Mouse (Mus musculus) adrenal gland, postnatal 14 days (tissue): ENCODE measurements around the gene Sccpdh. TPM values are rescaled to one million over a fixed set of nuclear protein-coding genes. Genes with fewer than 3 reads are reported as not detected.
"Not testable (repeated sequence)": the region's sequence is repeated elsewhere in the genome, so short reads cannot be mapped to it uniquely, and the experiment has no call there.

ENCODE experiments used
- DNase-seq: peaks from one replicate; pipeline ENCODE4 v3.0.0; 2021; ENCODE audit warnings: mixed read lengths
- long read RNA-seq, 2 experiments: library from polyadenylated mRNA; stranded (forward); transcript quantifications; one replicate each; pipeline ENCODE4 v2.0.0; 2021
- total RNA-seq: library from RNA; stranded (reverse); gene quantifications from 2 replicates; pipeline ENCODE4 v1.2.3, GENCODE M21; 2021

Sccpdh gene
- total RNA-seq, result 29.0 and 33.3 TPM in 2 replicates
- long read RNA-seq, experiment 1, transcript Sccpdh-201 (12 exons, 1,948 nt), result major isoform, 60 of 66 reads
- long read RNA-seq, experiment 1, partial matches to known transcripts, result 1 of 66 reads
- long read RNA-seq, experiment 1, other reads (novel, unspliced or antisense), result 5 of 66 reads
- long read RNA-seq, experiment 2, transcript Sccpdh-201 (12 exons, 1,948 nt), result major isoform, 31 of 35 reads
- long read RNA-seq, experiment 2, partial matches to known transcripts, result 4 of 35 reads
- long read RNA-seq, experiment 2, other reads (novel, unspliced or antisense), result 0 of 35 reads

DNA sequence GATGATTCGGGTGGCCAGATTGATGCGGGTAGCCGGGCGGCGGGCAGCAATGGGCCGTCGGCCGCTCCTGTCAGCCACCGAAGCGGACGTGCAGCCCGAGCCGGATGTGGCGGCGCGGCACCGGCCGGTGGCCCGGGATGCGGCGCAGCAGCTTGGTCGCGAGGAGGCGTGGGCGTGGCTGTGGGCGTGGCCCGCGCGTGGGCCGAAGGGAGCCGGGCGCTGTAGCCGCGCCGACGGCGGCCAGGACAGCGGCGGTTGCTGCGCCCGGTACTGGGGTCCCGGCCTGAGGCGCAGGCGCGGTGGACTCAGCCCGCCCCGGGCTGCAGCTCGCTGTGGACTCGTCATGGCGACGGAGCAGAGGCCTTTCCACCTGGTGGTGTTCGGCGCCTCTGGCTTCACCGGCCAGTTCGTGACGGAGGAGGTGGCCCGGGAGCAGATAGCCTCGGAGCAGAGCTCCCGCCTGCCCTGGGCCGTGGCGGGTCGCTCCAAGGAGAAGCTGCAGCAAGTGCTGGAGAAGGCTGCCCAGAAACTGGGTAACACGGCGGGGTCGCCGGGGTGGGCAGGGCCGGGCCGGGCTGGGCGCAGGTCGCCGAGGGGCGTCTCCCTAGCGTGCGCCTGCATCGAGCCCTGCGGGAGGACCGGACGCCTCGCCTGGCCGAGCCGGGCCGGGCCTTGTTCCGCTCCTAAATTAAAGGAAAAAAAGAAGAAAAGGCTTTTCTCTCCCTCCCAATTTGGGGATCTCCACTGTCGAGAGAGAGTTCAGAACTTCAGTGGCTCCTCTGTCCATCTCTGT, at the start of gene Sccpdh:
Gene Sccpdh, plus strand, starts transcription at position 198 of the 793 bp plus-strand sequence.
- peak; percentile 95 for DNase-seq

- no peak for DNase-seq
These were observed 45.3 kb upstream of the Sccpdh start for GRCm38 (mm10) chr1:179622665-179623064.

- peak; percentile 61 for DNase-seq
These were observed 44.4 kb upstream of the Sccpdh start for GRCm38 (mm10) chr1:179623657-179624056.

DNA sequence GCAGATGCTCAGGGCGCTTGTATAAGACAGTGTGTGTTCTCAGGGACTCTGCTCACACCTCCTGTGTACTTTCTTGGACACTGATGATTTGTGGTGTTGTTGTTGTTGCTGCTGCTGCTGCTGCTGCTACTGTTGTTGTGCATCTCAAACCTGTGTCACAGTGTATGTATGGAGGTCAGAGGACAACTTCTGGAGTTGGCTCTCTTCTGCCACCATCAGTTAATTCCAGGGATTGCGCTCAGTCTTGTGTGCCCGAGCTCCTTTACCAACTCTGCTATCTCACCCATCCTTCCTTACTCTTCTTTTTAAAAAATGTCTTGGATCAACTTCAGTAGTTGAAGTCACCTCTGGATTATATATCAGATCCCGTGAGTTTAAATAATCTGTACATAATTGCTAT, 43.7 kb upstream of the Sccpdh start:
- peak; percentile 58 for DNase-seq

GRCm38 (mm10) chr1:179627855-179628254, 40.2 kb upstream of the Sccpdh start:
- no peak for DNase-seq

GRCm38 (mm10) chr1:179628438-179629106, 39.4 kb upstream of the Sccpdh start:
- DNase-seq, result no peak

DNA sequence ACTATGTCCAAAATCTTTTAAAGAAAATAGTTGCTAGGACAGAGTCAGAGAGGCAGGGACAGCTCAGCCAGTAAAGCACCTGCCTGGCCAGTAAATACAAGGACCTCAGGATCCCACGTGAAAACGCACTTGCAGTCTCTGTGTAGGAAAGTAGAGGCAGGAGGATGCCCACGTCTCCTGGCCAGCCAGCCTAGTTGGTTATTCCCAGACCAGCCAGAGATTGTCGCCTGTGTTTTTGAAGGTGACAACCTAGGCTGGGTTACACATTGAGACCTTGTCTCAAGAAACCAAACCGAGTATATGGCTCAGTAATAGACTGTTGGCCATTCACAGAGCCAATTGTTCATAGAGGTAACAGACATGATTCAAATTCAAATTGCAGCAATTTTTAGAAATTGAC, 38.7 kb upstream of the Sccpdh start:
- DNase-seq, result no peak

DNA sequence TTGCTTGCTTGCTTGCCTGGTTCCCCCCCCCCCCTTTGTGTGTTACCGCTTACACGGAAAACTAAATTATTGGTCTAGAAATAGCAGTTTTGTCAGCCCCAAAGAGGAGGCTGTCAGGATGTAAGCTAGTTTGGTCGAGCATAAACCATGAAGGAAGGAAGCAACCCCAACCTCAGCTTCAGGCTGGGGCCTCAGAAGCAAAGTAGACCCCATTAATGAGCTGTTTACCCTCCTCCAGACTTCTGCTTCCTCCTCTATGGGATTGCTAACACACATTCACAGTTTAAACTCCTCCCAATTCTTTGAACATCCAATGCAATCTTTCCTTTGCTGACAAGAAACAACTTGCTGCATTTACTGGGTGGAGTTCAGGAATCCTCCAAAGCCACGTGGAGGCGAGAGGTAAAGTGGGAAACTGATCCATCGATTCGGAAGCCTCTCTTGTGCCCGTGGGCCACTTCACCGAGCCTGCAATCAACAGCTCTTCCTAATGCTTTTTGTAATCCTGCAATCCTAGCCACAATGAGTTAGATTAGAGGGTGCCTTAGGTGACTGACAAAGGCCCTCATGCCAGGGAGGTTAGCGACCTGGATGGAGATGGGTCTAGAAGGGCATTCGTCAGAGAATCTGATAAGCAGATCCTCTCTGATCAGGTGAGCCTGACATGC, 35.1 kb upstream of the Sccpdh start:
- no peak for DNase-seq

DNA sequence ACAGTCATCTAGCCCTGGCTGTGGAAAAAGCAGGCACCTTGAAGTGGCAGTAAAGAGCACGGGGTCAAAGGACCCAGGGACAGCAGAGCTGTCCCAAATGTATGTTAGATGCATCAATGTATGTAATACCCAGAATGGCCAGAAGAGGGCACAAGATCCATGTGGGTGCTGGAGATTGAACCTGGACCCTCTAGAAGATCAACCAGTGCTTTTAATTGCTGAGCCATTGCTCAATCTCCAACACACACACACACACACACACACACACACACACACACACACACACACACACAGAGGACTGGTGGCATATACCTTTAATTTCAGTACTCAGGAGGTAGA, 34.6 kb upstream of the Sccpdh start:
- peak; percentile 48 for DNase-seq

- DNase-seq, result peak; percentile 39
These were observed 33.9 kb upstream of the Sccpdh start for GRCm38 (mm10) chr1:179634159-179634558.

DNA sequence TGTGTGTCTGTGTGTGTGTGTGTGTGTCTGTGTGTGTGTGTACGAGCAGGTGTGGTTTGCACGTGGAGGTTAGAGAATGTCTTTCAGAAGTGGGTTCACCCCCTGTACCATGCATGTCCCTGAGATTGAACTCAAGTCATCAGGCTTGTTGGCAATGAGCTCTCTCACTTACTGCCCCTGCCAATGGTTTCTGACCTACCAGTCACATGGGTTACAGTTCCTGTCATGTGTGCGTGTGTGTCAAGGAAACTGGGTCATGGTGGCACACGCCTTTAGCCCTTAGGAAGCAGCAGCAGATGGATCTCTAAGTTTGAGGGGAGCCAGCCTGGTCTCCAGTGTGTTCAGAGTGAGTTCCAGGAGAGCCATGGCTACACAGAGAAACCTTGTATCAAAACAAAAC, 25.3 kb upstream of the Sccpdh start:
- no peak for DNase-seq

DNA sequence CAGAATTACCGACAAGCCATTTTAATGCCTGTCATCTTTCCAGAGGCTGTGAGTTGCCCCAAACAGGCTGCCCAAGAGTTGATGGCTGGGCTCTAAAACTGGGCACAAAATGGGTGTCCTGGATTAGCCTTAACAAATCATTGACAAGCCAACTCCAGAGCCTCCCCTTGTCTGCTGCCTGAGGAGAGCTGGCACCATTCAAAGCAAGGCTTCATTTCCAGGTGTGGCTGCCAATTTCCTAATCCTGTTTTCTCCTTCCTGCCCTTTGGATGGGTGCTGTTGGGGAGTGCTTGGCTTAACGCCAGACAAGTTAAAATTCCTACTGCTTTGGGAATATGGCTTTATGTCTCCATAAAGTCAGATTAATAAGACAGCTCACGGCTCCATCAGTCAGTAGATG, 23.9 kb upstream of the Sccpdh start:
- DNase-seq, result no peak

DNA sequence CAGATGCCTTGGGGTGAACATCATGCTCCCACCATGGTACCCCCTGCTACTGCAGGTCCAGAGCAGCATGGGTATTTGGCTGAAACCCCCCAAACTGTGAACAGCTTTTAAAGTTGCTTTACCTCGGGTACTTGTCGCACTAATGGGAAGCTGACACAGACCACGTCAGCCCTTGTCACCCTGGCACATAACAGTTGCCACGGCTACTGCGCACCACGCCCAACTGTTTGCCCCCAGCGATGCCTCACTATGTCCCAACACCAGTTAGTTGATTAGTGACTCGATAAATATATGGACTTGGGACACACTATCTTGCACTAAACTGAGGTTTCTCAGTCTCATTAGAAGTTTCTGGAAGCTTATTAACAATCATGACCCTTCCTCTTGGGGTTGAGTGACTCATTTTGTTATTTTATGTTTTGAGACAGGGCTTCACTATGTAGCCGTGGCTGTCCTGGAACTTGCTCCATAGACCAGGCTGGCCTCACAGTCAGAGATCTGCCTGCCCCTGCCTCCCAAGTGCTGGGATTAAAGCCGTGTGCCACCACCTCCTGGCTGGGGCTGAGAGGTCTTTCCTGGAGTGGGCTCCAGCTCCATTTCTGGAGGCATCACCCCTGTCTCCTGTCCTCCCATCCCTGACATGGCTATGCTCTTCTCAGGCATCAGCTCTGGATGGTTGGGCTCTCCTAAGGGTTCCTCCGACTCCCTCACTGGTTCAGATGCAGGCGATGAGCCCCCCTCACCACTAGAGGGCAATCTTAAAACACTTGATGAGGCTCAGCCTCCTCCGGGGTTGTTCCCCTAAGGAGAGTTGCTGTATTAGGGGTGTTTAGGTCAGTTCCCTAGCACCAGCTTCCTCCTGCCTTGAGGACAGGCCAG, 22.7 kb upstream of the Sccpdh start:
- peak; percentile 87 for DNase-seq

GRCm38 (mm10) chr1:179645980-179646268, 22.1 kb upstream of the Sccpdh start:
- DNase-seq, result no peak

- not testable (repeated sequence) for DNase-seq
These were observed 19.3 kb upstream of the Sccpdh start for GRCm38 (mm10) chr1:179648678-179649077.

DNA sequence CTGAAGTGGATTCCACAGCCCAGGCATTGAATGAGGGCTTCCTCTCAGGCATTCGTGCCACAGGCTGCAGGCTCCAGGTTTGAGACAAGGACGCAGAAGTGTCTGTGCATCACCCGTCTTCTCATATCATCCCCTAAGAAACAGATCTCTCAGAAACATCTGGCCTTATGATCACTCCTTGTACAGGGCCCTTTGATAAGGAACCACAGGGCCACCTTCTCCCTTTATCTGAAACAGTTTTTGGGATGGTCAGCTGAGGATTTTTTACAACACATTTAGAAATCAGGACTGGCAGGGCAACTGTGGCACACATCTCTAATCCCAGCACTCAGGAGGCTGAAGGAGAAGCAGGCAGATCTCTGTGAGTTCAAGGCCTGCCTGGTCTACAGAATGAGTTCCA, 18.7 kb upstream of the Sccpdh start:
- DNase-seq, result no peak

DNA sequence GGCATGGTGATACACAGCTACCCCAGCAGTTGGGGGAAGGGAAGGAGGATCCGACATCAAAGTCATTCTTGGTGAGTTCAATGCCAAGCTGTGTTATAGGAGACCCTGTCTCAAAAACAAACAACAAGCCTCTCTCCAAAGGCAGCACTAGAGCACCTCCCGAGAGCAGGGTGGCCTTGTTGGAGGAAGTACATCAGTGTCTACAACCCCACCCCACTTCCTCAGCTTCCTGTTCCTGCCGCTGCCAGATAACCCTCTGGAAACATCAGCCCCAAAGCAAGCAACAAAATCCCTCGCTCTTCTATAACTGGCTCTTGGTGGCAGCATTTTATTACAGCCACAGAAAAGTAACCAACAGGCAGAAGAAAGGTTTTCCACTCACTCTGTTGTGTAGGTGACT, 17.7 kb upstream of the Sccpdh start:
- no peak for DNase-seq

GRCm38 (mm10) chr1:179651224-179651623, 16.8 kb upstream of the Sccpdh start:
- no peak for DNase-seq

DNA sequence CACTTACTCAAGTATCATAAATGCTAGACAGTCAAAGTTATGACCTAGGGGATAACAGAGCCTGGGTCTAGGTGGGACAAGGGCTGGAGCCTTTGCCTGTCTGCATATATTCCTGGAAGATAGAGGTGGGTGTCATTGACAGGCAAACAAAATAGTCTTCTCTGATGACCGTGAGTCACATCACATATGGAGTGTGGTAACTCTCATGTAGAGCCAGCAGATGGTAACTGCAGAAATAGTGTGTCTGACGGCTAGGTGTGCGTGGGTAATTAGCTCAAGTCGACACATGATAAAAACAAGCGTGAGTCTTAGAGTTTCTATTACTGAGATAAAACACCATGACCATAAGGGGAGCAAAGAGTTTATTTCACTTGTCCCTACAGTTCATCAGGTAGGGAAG, 4.9 kb upstream of the Sccpdh start:
- DNase-seq, result no peak

GRCm38 (mm10) chr1:179664309-179664930, 3.6 kb upstream of the Sccpdh start:
- no peak for DNase-seq

DNA sequence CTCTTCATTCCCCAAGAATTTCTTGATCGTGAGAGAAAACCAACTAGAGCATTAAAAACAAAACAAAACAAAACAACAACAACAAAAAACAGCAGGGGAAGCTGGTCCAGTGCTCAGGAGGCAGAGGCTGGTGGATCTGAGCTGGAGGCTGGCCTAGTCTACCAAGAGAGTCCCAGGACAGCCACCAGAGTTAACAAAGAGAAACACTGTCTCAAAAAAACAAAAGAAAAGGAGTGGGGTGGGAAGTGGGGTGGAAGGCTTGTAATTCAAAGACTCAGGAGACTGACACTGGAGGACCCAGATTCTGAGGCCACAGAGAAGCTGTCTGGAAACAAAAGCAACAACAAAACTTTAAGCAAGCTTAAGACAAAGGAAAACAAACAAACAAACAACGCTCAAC, 1.0 kb upstream of the Sccpdh start:
- DNase-seq, result no peak

DNA sequence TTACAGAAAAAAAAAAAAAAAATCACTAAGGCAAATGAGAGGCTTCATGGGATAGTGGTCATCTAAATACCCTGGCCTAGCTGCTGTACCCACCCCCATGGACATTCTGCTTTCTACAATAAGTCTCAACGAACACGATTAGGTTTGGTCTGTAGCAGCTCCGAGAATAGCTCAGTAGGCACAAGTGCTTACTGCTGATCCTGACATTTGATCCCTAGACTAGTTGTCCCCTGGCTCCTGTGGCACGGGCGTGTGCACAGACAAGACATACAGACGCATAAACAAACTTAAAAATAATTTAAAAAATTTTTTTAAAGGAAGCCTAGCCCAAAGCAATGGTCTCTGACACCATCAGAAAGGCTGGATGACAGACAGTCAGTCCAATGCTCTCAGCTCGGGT, 560 bp upstream of the Sccpdh start:
- DNase-seq, result no peak
